Mouse (Mus musculus) ES-Bruce4 (cell line): Measurements from ENCODE around the gene Tor1aip2.

Experiments
- CTCF ChIP-seq: IDR thresholded peaks from one replicate; pipeline ENCODE4 v1.8.1; 2011; ENCODE audit warnings: low read depth, low read length
- EP300 ChIP-seq: IDR thresholded peaks from 2 replicates; pipeline ENCODE4 v1.6.1; 2011; ENCODE audit warnings: low read depth, low read length; ENCODE audit not compliant: insufficient read depth

DNA sequence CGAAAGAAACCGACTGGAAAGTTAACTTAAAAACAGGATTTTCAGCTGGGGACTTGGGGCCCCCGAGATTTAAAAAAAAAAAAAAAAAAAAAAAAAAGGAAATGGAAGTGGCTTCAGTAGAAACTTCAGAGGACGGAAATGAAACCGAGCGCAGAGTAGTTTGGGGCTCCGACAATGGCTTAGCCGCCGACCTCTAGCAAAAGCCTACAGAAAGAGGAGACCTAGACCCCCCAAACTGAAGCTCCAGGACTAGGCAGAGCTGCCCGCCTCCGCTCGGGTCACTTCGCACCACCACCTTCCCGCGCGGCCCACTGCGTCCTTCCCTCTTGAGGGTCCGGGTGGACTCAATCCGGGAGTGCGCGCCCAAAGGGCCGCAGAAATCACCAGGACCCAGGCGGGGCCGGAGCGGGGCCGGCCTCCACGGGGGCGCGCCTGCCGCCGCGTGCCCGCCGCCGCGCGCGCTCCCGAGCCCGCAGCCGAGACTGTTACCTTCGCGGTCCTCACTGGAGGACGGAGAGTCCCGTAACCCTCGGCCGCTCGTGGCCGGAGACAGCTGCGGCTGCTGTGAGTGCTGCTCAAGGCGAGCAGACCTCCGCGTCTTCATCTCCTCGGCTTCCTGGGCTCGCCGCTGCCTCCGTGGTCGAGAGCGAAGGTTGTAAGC is at the start of gene Tor1aip2:
- TF ChIP-seq EP300 (no peak), CTCF (no peak)
